Mouse (Mus musculus) cerebellum, adult (tissue): Measurements from ENCODE around the gene Ppm1l.
A peak's percentile ranks its signal among the peaks of the same experiment; 100 is the strongest.
"Not testable (repeated sequence)": the region's sequence is repeated elsewhere in the genome, so short reads cannot be mapped to it uniquely, and the experiment has no call there.

Source experiments
- ATAC-seq: cut with Nextera tagmentation; 2 replicates; pipeline ENCODE4 v1.9.2; 2017; ENCODE audit warnings: mild to moderate bottlenecking, moderate library complexity, mixed read lengths; ENCODE audit not compliant: insufficient number of reproducible peaks, low FRiP score, low TSS enrichment

Ppm1l gene

GRCm38 (mm10) chr3:69525072-69525529 lies 208.4 kb downstream of the Ppm1l start:
- no peak for ATAC-seq

- ATAC-seq = peak; percentile 41; the same call in 1 of the 2 replicates
Observed at GRCm38 (mm10) chr3:69527384-69527783, 210.7 kb downstream of the Ppm1l start.

- ATAC-seq = no peak
Observed at GRCm38 (mm10) chr3:69529576-69529975, 212.9 kb downstream of the Ppm1l start.

- peak; percentile 38; the same call in 1 of the 2 replicates for ATAC-seq
Observed at GRCm38 (mm10) chr3:69531511-69531910, 214.8 kb downstream of the Ppm1l start.

- ATAC-seq = no peak
Observed at GRCm38 (mm10) chr3:69532687-69533086, 216.0 kb downstream of the Ppm1l start.

GRCm38 (mm10) chr3:69535486-69535885 lies 218.8 kb downstream of the Ppm1l start:
- ATAC-seq = no peak

GRCm38 (mm10) chr3:69535941-69536647 lies 219.4 kb downstream of the Ppm1l start:
- ATAC-seq = peak; percentile 13; the same call in 1 of the 2 replicates

- peak; percentile 83 for ATAC-seq
Observed at GRCm38 (mm10) chr3:69542962-69543361, 226.3 kb downstream of the Ppm1l start.

GRCm38 (mm10) chr3:69543730-69544129 lies 227.1 kb downstream of the Ppm1l start:
- no peak for ATAC-seq

- ATAC-seq = no peak
Observed at GRCm38 (mm10) chr3:69545017-69545416, 228.4 kb downstream of the Ppm1l start.

- peak; percentile 62 for ATAC-seq
Observed at GRCm38 (mm10) chr3:69548704-69549455, 232.2 kb downstream of the Ppm1l start.

GRCm38 (mm10) chr3:69549602-69550001 lies 232.9 kb downstream of the Ppm1l start:
- ATAC-seq = 0 out of 2 replicates have a peak, but pooled peaks have one; percentile 27

GRCm38 (mm10) chr3:69555511-69555910 lies 238.8 kb downstream of the Ppm1l start:
- ATAC-seq = no peak

- no peak for ATAC-seq
Observed at GRCm38 (mm10) chr3:69556092-69556778, 239.6 kb downstream of the Ppm1l start.

GRCm38 (mm10) chr3:69559316-69559974 lies 242.8 kb downstream of the Ppm1l start:
- ATAC-seq = no peak

- no peak for ATAC-seq
Observed at GRCm38 (mm10) chr3:69559975-69560330, 243.3 kb downstream of the Ppm1l start.

- ATAC-seq = no peak
Observed at GRCm38 (mm10) chr3:69561686-69562085, 245.0 kb downstream of the Ppm1l start.

GRCm38 (mm10) chr3:69563406-69563805 lies 246.7 kb downstream of the Ppm1l start:
- ATAC-seq = no peak

GRCm38 (mm10) chr3:69565586-69565985 lies 248.9 kb downstream of the Ppm1l start:
- not testable (repeated sequence) for ATAC-seq

GRCm38 (mm10) chr3:69572561-69572960 lies 255.9 kb downstream of the Ppm1l start:
- ATAC-seq = no peak
